ENCODE assay signal across 16 mouse cellular contexts in genomic region chr2:179518456-179519032, GRCm38 (mm10).
DNase-seq lines count a peak whose midpoint lies in the region; ATAC-seq and TF ChIP-seq lines count a peak whose summit lies in the region.
"Had no signal": no experiment of that assay in that cellular context is flagged by ENCODE, and none has a peak within 500 bp of the region (broad histone marks: within the 10 kb centered on the region; RNA-seq: fewer than 3 reads in every experiment).

No protein-coding gene starts in this region.

- peak overlapping the region; percentile 33; the same call in 1 of the 2 replicates for H3K4me2 ChIP-seq in limb, embryonic 12.5 days
- H3K4me2 ChIP-seq in forebrain, embryonic 12.5 days: peak overlapping the region; percentile 39
- H3K4me2 ChIP-seq in limb, embryonic 15.5 days: 0 out of 2 replicates have a peak overlapping the region, but pooled peaks have one; percentile 2
- H3K4me2 ChIP-seq in lung, postnatal 0 days (replicated peaks; ENCODE audit: low read depth, low read length): no peak overlapping the region
- H3K4me2 ChIP-seq in stomach, postnatal 0 days (replicated peaks; ENCODE audit: low read depth): no peak overlapping the region
- H3K4me2 ChIP-seq: heart, embryonic 15.5 days; kidney, embryonic 15.5 days had no signal

- H3K4me1 ChIP-seq in limb, embryonic 12.5 days (replicated peaks): peaks cover 60% of the 10 kb centered on the region
- peaks cover 55% of the 10 kb centered on the region for H3K4me1 ChIP-seq in limb, embryonic 10.5 days
- H3K4me1 ChIP-seq in forebrain, embryonic 12.5 days: peaks cover 55% of the 10 kb centered on the region
- peaks cover 37% of the 10 kb centered on the region for H3K4me1 ChIP-seq in limb, embryonic 15.5 days
- peaks cover 37% of the 10 kb centered on the region for H3K4me1 ChIP-seq in olfactory bulb, adult 2 months (ENCODE audit: control insufficient read depth, insufficient read depth, low read length)
- no peaks in the 10 kb centered on the region for H3K4me1 ChIP-seq in lung, postnatal 0 days (ENCODE audit: insufficient read depth, low read depth, low read length)
- no peaks in the 10 kb centered on the region for H3K4me1 ChIP-seq in stomach, postnatal 0 days (replicated peaks; ENCODE audit: control insufficient read depth, insufficient read depth)
- H3K4me1 ChIP-seq: heart, embryonic 15.5 days had no signal

- TF ChIP-seq POLR2A in olfactory bulb, adult 2 months (IDR thresholded peaks at IDR 0.05; ENCODE audit: insufficient read depth, low read depth, low read length): no peak

- H3K27ac ChIP-seq in limb, embryonic 12.5 days: no peak overlapping the region
- no peak overlapping the region for H3K27ac ChIP-seq in limb, embryonic 10.5 days
- H3K27ac ChIP-seq in forebrain, embryonic 12.5 days: peak overlapping the region; percentile 59; the same call in 1 of the 2 replicates
- H3K27ac ChIP-seq in limb, embryonic 15.5 days: no peak overlapping the region
- peak overlapping the region; percentile 65 for H3K27ac ChIP-seq in olfactory bulb, adult 2 months (ENCODE audit: insufficient read depth, low read depth, low read length)
- no peak overlapping the region for H3K27ac ChIP-seq in lung, postnatal 0 days (ENCODE audit: low read length)
- no peak overlapping the region for H3K27ac ChIP-seq in stomach, postnatal 0 days (replicated peaks)
- H3K27ac ChIP-seq: heart, embryonic 15.5 days; kidney, embryonic 15.5 days; macrophage had no signal

- no peak for ATAC-seq in limb, embryonic 12.5 days (ENCODE audit: insufficient number of reproducible peaks, insufficient read depth, low FRiP score, low TSS enrichment, low read depth)
- peak; percentile 45; the same call in 1 of the 2 replicates for ATAC-seq in forebrain, embryonic 12.5 days (ENCODE audit: low FRiP score)
- ATAC-seq in limb, embryonic 15.5 days (ENCODE audit: insufficient number of reproducible peaks, low FRiP score, low TSS enrichment, low read depth): no peak
- no peak for ATAC-seq in lung, postnatal 0 days
- no peak for ATAC-seq in stomach, postnatal 0 days (ENCODE audit: low FRiP score, low TSS enrichment)

- H3K9me3 ChIP-seq in limb, embryonic 12.5 days: no peaks in the 10 kb centered on the region
- no peaks in the 10 kb centered on the region for H3K9me3 ChIP-seq in limb, embryonic 10.5 days (replicated peaks)
- no peaks in the 10 kb centered on the region for H3K9me3 ChIP-seq in forebrain, embryonic 12.5 days
- H3K9me3 ChIP-seq in limb, embryonic 15.5 days: no peaks in the 10 kb centered on the region
- no peaks in the 10 kb centered on the region for H3K9me3 ChIP-seq in lung, postnatal 0 days (ENCODE audit: low read length)
- H3K9me3 ChIP-seq in stomach, postnatal 0 days (ENCODE audit: control insufficient read depth, low read length): no peaks in the 10 kb centered on the region
- H3K9me3 ChIP-seq: heart, embryonic 15.5 days; kidney, embryonic 15.5 days had no signal

- peaks cover 4% of the 10 kb centered on the region; the same call in 1 of the 2 replicates for H3K27me3 ChIP-seq in limb, embryonic 12.5 days
- no peaks in the 10 kb centered on the region for H3K27me3 ChIP-seq in limb, embryonic 10.5 days (ENCODE audit: low read depth, poor library complexity, severe bottlenecking)
- H3K27me3 ChIP-seq in forebrain, embryonic 12.5 days: peaks cover 4% of the 10 kb centered on the region; the same call in 1 of the 2 replicates
- no peaks in the 10 kb centered on the region; the same call in none of the 2 replicates for H3K27me3 ChIP-seq in limb, embryonic 15.5 days
- no peaks in the 10 kb centered on the region for H3K27me3 ChIP-seq in lung, postnatal 0 days (replicated peaks; ENCODE audit: insufficient read depth, low read length)
- H3K27me3 ChIP-seq in stomach, postnatal 0 days (ENCODE audit: control insufficient read depth, insufficient read depth, low read length): no peaks in the 10 kb centered on the region
- H3K27me3 ChIP-seq: kidney, embryonic 15.5 days had no signal

- no peak for TF ChIP-seq CTCF in olfactory bulb, adult 2 months (IDR thresholded peaks at IDR 0.05; ENCODE audit: insufficient read depth, low read depth, low read length)
- no peak for TF ChIP-seq CTCF in lung, postnatal 0 days (IDR thresholded peaks at IDR 0.05)
- TF ChIP-seq CTCF in stomach, postnatal 0 days (IDR thresholded peaks at IDR 0.05; ENCODE audit: low read depth): no peak

- no peak overlapping the region for H3K4me3 ChIP-seq in limb, embryonic 12.5 days (replicated peaks)
- no peak overlapping the region for H3K4me3 ChIP-seq in limb, embryonic 10.5 days
- no peak overlapping the region for H3K4me3 ChIP-seq in forebrain, embryonic 12.5 days (replicated peaks)
- H3K4me3 ChIP-seq in limb, embryonic 15.5 days: no peak overlapping the region
- no peak overlapping the region for H3K4me3 ChIP-seq in olfactory bulb, adult 2 months (ENCODE audit: insufficient read depth, low read depth, low read length)
- no peak overlapping the region for H3K4me3 ChIP-seq in lung, postnatal 0 days (ENCODE audit: low read depth, low read length)
- H3K4me3 ChIP-seq in stomach, postnatal 0 days (ENCODE audit: low read depth, low read length): no peak overlapping the region
- H3K4me3 ChIP-seq: heart, embryonic 15.5 days; kidney, embryonic 15.5 days had no signal

- H3K36me3 ChIP-seq in limb, embryonic 12.5 days: no peaks in the 10 kb centered on the region
- no peaks in the 10 kb centered on the region for H3K36me3 ChIP-seq in limb, embryonic 10.5 days
- no peaks in the 10 kb centered on the region for H3K36me3 ChIP-seq in forebrain, embryonic 12.5 days (replicated peaks)
- no peaks in the 10 kb centered on the region for H3K36me3 ChIP-seq in limb, embryonic 15.5 days
- H3K36me3 ChIP-seq in lung, postnatal 0 days (ENCODE audit: insufficient read depth, low read length): no peaks in the 10 kb centered on the region
- no peaks in the 10 kb centered on the region for H3K36me3 ChIP-seq in stomach, postnatal 0 days (ENCODE audit: control insufficient read depth, insufficient read depth, low read length)
- H3K36me3 ChIP-seq: heart, embryonic 15.5 days; kidney, embryonic 15.5 days had no signal

- no peak for TF ChIP-seq EP300 in lung, postnatal 0 days (IDR thresholded peaks at IDR 0.05)
- no peak for TF ChIP-seq EP300 in stomach, postnatal 0 days (optimal IDR thresholded peaks at IDR 0.05)

- DNase-seq in limb, embryonic 10.5 days (ENCODE audit: low spot score): no peak
- DNase-seq in urinary bladder, postnatal 4 days (ENCODE audit: low spot score in 2 of 2): no peak
- no peak for DNase-seq in lung, postnatal 0 days (ENCODE audit: low spot score)
- DNase-seq in stomach, postnatal 0 days (ENCODE audit: low spot score): no peak
- DNase-seq: cerebellum, adult 11-12 months; heart, adult 18-20 months; liver; lung, adult 18-20 months; thymus, adult 18-20 months had no signal

- WGBS in limb, embryonic 12.5 days: 34% methylated on average over 14 of the region's 14 CpGs
- 52% methylated on average over 14 of the region's 14 CpGs for WGBS in limb, embryonic 10.5 days
- WGBS in forebrain, embryonic 12.5 days: 13% methylated on average over 14 of the region's 14 CpGs
- WGBS in limb, embryonic 15.5 days: 24% methylated on average over 14 of the region's 14 CpGs
- 14% methylated on average over 14 of the region's 14 CpGs for WGBS in olfactory bulb, adult 2 months
- 67% methylated on average over 14 of the region's 14 CpGs for WGBS in lung, postnatal 0 days
- 52% methylated on average over 14 of the region's 14 CpGs for WGBS in stomach, postnatal 0 days

- no peak overlapping the region for H3K9ac ChIP-seq in limb, embryonic 12.5 days (replicated peaks)
- peak overlapping the region; percentile 8; the same call in 1 of the 2 replicates for H3K9ac ChIP-seq in forebrain, embryonic 12.5 days
- no peak overlapping the region for H3K9ac ChIP-seq in limb, embryonic 15.5 days
- H3K9ac ChIP-seq in lung, postnatal 0 days (replicated peaks; ENCODE audit: low read depth): no peak overlapping the region
- H3K9ac ChIP-seq in stomach, postnatal 0 days (ENCODE audit: low read length): no peak overlapping the region
- H3K9ac ChIP-seq: heart, embryonic 15.5 days; kidney, embryonic 15.5 days had no signal

Comparison
In these comparisons a context has a peak if more than half of its experiments do, and no peak if none do; other contexts are left out.
1. H3K27ac ChIP-seq: peak in forebrain, embryonic 12.5 days (single experiment) and olfactory bulb, adult 2 months (single experiment); none in limb, embryonic 12.5 days (single experiment), limb, embryonic 10.5 days (single experiment), limb, embryonic 15.5 days (single experiment), lung, postnatal 0 days (single experiment) and stomach, postnatal 0 days (single experiment).
2. H3K4me2 ChIP-seq: peak in limb, embryonic 12.5 days (single experiment), forebrain, embryonic 12.5 days (single experiment) and limb, embryonic 15.5 days (single experiment); none in lung, postnatal 0 days (single experiment) and stomach, postnatal 0 days (single experiment).